Mouse (Mus musculus): Measurements from ENCODE around the gene Cenpp. TPM values are rescaled to one million over a fixed set of nuclear protein-coding genes. Genes with fewer than 3 reads are reported as not detected.

Gene Cenpp
- polyA plus RNA-seq, 1 experiment from 2014 or later = 5.7 TPM

- no peak overlapping the region for H3K27ac ChIP-seq
- no peak overlapping the region for H3K4me3 ChIP-seq
- ATAC-seq (replicated peaks) = no peak
- no peaks in the 10 kb centered on the region for H3K27me3 ChIP-seq (replicated peaks)
- no peak overlapping the region for H3K4me2 ChIP-seq
- H3K4me1 ChIP-seq = no peaks in the 10 kb centered on the region
- H3K36me3 ChIP-seq (replicated peaks) = no peaks in the 10 kb centered on the region
- no peaks in the 10 kb centered on the region for H3K9me3 ChIP-seq
- 91% methylated on average over 1 of the region's 1 CpGs for WGBS
- H3K9ac ChIP-seq = no peak overlapping the region
These were observed 104.9 kb downstream of the Cenpp start for GRCm38 (mm10) chr13:49547563-49548150.

DNA sequence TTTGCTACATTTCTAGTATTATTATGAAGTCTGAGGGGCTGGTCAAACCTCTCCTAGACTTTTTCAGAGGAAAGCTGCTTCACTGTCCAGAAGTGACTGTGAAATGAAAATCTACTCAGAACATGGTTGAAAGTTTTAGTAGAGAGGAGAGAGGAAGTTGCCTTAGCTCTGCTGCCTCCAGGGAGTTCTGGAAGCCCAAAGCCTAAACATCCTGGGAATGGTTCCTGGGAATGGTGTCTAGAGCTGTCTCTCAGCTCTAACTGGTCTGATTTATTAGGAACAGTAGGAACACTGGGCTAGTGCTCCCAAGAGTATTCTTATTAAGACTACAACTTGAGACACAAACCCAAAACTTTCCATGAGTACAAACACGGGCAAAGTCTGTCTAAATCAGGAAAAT, 106.1 kb downstream of the Cenpp start:
- 98% methylated on average over 1 of the region's 1 CpGs for WGBS
- Histone ChIP-seq H3K4me3 (no peak overlapping the region), H3K27me3 (replicated peaks) (no peaks in the 10 kb centered on the region)

DNA sequence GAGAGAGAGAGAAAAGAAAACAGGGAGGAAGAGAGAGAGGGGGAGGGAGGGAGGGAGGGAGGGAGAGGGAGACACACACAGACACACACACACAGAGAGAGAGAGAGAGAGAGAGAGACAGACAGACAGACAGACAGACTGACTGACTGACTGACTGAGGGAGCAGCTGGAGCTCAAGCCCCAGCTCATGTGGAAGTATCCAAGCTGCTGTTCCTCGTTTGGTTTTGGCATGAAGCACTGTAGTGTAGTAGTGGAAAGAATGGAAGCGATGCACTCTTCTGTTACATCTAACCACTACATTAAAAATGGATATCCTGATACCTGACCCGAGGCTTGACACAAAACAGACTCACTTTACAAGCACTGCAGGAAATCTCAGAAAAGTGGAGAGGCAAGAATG, 106.9 kb downstream of the Cenpp start:
- Histone ChIP-seq H3K36me3 (replicated peaks) (no peaks in the 10 kb centered on the region), H3K4me3 (no peak overlapping the region), H3K9ac (no peak overlapping the region), H3K4me2 (no peak overlapping the region), H3K27ac (no peak overlapping the region), H3K27me3 (replicated peaks) (no peaks in the 10 kb centered on the region), H3K4me1 (no peaks in the 10 kb centered on the region), H3K9me3 (no peaks in the 10 kb centered on the region)
- no peak for ATAC-seq (replicated peaks)
- 72% methylated on average over 3 of the region's 3 CpGs for WGBS

More for the DNA sequence above, 106.1 kb downstream of the Cenpp start:
- Histone ChIP-seq H3K4me2 (no peak overlapping the region), H3K4me1 (no peaks in the 10 kb centered on the region), H3K27ac (no peak overlapping the region), H3K9me3 (no peaks in the 10 kb centered on the region), H3K36me3 (replicated peaks) (no peaks in the 10 kb centered on the region), H3K9ac (no peak overlapping the region)
- no peak for ATAC-seq (replicated peaks)

- 90% methylated on average over 3 of the region's 3 CpGs for WGBS
- Histone ChIP-seq H3K4me1 (no peaks in the 10 kb centered on the region), H3K9me3 (no peaks in the 10 kb centered on the region), H3K27me3 (replicated peaks) (no peaks in the 10 kb centered on the region), H3K36me3 (replicated peaks) (no peaks in the 10 kb centered on the region), H3K4me2 (no peak within 1 kb of the TSS), H3K4me3 (no peak within 1 kb of the TSS), H3K27ac (no peak within 1 kb of the TSS), H3K9ac (no peak within 1 kb of the TSS)
- no peak for ATAC-seq (replicated peaks)
These were observed 108.3 kb downstream of the Cenpp start, which contains the start of gene Aspn for GRCm38 (mm10) chr13:49544279-49544678. Aspn (plus strand) TSS chr13:49544443.

DNA sequence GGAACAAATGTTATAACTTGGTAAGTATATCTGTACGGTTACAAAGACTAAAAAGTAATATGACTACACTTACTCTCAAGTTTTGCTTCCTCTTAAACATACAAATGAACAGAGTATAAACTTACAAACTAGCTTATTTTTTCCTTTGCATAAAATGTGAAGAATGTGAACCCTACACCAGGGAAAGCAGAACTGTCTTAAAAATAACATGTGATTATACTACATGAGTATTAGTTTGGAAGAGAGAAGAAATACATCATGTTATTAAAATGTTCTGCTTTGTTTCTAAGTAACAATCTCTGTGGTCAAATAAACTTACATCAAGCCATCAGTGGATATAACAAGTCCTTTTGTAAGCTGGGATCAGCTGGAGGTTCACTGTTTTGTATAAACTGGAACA, 113.9 kb downstream of the Cenpp start:
- Histone ChIP-seq H3K27me3 (replicated peaks) (no peaks in the 10 kb centered on the region), H3K9ac (no peak overlapping the region), H3K4me2 (no peak overlapping the region), H3K27ac (no peak overlapping the region), H3K9me3 (no peaks in the 10 kb centered on the region), H3K36me3 (replicated peaks) (no peaks in the 10 kb centered on the region), H3K4me1 (no peaks in the 10 kb centered on the region), H3K4me3 (no peak overlapping the region)
- 92% methylated on average over 1 of the region's 1 CpGs for WGBS
- no peak for ATAC-seq (replicated peaks)

- H3K4me3 ChIP-seq = no peak overlapping the region
- 98% methylated on average over 1 of the region's 1 CpGs for WGBS
- no peaks in the 10 kb centered on the region for H3K27me3 ChIP-seq (replicated peaks)
- H3K9ac ChIP-seq = no peak overlapping the region
- H3K27ac ChIP-seq = no peak overlapping the region
- no peaks in the 10 kb centered on the region for H3K9me3 ChIP-seq
- no peak overlapping the region for H3K4me2 ChIP-seq
- H3K36me3 ChIP-seq (replicated peaks) = no peaks in the 10 kb centered on the region
- no peaks in the 10 kb centered on the region for H3K4me1 ChIP-seq
- no peak for ATAC-seq (replicated peaks)
These were observed 115.6 kb downstream of the Cenpp start for GRCm38 (mm10) chr13:49536946-49537345.

DNA sequence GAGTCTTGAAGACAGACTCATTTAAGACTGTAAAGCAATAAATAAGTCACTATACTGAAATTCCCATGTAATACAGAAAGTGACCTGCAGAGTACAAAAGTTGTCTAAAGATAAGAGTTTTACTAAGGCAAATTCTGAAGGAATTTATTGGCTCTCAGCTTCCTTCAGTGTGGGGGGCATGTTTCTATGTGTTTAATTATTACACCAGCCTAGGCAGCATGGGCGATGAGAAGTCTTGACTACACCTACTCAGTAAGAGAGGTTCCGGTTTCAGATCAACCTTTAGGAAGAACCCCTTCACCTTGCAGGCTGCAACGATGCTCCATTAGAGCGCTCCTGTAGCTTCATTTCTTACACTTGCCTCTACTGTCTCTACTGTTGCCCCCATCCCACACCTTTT, 121.9 kb downstream of the Cenpp start:
- H3K27ac ChIP-seq = no peak overlapping the region
- 97% methylated on average over 4 of the region's 4 CpGs for WGBS
- H3K27me3 ChIP-seq (replicated peaks) = no peaks in the 10 kb centered on the region
- H3K9me3 ChIP-seq = no peaks in the 10 kb centered on the region
- no peak overlapping the region for H3K4me2 ChIP-seq
- no peaks in the 10 kb centered on the region for H3K4me1 ChIP-seq
- no peak overlapping the region for H3K4me3 ChIP-seq
- no peak for ATAC-seq (replicated peaks)
- no peak overlapping the region for H3K9ac ChIP-seq
- H3K36me3 ChIP-seq (replicated peaks) = no peaks in the 10 kb centered on the region

GRCm38 (mm10) chr13:49526235-49526634, 126.3 kb downstream of the Cenpp start:
- no peaks in the 10 kb centered on the region for H3K27me3 ChIP-seq (replicated peaks)
- no peak overlapping the region for H3K27ac ChIP-seq
- no peaks in the 10 kb centered on the region for H3K36me3 ChIP-seq (replicated peaks)
- no peaks in the 10 kb centered on the region for H3K4me1 ChIP-seq
- H3K4me2 ChIP-seq = no peak overlapping the region
- no peak overlapping the region for H3K9ac ChIP-seq
- 83% methylated on average over 2 of the region's 2 CpGs for WGBS
- ATAC-seq (replicated peaks) = no peak
- no peak overlapping the region for H3K4me3 ChIP-seq
- no peaks in the 10 kb centered on the region for H3K9me3 ChIP-seq

- H3K4me2 ChIP-seq = no peak overlapping the region
- no peak overlapping the region for H3K9ac ChIP-seq
- no peak overlapping the region for H3K4me3 ChIP-seq
- H3K36me3 ChIP-seq (replicated peaks) = no peaks in the 10 kb centered on the region
- H3K27me3 ChIP-seq (replicated peaks) = no peaks in the 10 kb centered on the region
- no peak overlapping the region for H3K27ac ChIP-seq
- no peak for ATAC-seq (replicated peaks)
- WGBS = 29% methylated on average over 2 of the region's 2 CpGs
- H3K9me3 ChIP-seq = no peaks in the 10 kb centered on the region
- no peaks in the 10 kb centered on the region for H3K4me1 ChIP-seq
These were observed 133.8 kb downstream of the Cenpp start for GRCm38 (mm10) chr13:49518761-49519160.

DNA sequence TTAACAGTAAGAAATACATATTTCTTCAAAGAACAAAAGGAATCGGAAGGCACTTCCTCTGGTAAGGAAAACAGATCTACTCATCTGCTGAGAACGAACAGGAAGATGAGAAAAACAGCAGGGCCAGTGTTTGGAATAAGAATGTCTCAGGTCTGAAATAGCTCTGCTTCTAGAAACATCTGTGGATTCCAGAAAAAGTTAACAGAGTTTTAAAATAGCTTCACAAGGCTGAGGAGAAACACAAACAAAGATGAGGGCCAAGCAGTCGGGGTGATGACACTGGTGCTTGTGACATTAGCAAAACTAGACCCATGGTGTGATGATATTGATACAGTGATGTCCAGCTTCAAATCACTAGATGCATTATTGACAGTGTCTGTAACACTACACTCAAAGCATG, 145.4 kb downstream of the Cenpp start:
- Histone ChIP-seq H3K4me3 (no peak overlapping the region), H3K36me3 (replicated peaks) (no peaks in the 10 kb centered on the region), H3K9ac (no peak overlapping the region), H3K9me3 (no peaks in the 10 kb centered on the region), H3K4me1 (no peaks in the 10 kb centered on the region), H3K27ac (no peak overlapping the region), H3K27me3 (replicated peaks) (no peaks in the 10 kb centered on the region), H3K4me2 (no peak overlapping the region)
- WGBS = 80% methylated on average over 3 of the region's 3 CpGs
- ATAC-seq (replicated peaks) = no peak

- H3K27ac ChIP-seq = no peak overlapping the region
- ATAC-seq (replicated peaks) = no peak
- no peak overlapping the region for H3K4me2 ChIP-seq
- no peaks in the 10 kb centered on the region for H3K4me1 ChIP-seq
- no peaks in the 10 kb centered on the region for H3K9me3 ChIP-seq
- no peak overlapping the region for H3K9ac ChIP-seq
- no peaks in the 10 kb centered on the region for H3K36me3 ChIP-seq (replicated peaks)
- H3K27me3 ChIP-seq (replicated peaks) = no peaks in the 10 kb centered on the region
- no peak overlapping the region for H3K4me3 ChIP-seq
- 83% methylated on average over 4 of the region's 4 CpGs for WGBS
These were observed 146.8 kb downstream of the Cenpp start for GRCm38 (mm10) chr13:49505776-49506175.

- H3K36me3 ChIP-seq (replicated peaks) = no peaks in the 10 kb centered on the region
- ATAC-seq (replicated peaks) = no peak
- H3K4me3 ChIP-seq = no peak within 1 kb of the TSS
- no peak within 1 kb of the TSS for H3K27ac ChIP-seq
- H3K27me3 ChIP-seq (replicated peaks) = no peaks in the 10 kb centered on the region
- 24% methylated on average over 4 of the region's 4 CpGs for WGBS
- no peaks in the 10 kb centered on the region for H3K4me1 ChIP-seq
- no peak within 1 kb of the TSS for H3K9ac ChIP-seq
- no peak within 1 kb of the TSS for H3K4me2 ChIP-seq
- H3K9me3 ChIP-seq = no peaks in the 10 kb centered on the region
These were observed 148.1 kb downstream of the Cenpp start, which contains the start of gene Ecm2 for GRCm38 (mm10) chr13:49504510-49504909. Ecm2 (plus strand) TSS chr13:49504810.

Data from midbrain, embryonic 15.5 days (tissue).